Mouse (Mus musculus) ovary, postnatal 36 days (tissue): ENCODE data around the gene Mid1.
"Not testable (repeated sequence)": the region's sequence is repeated elsewhere in the genome, so short reads cannot be mapped to it uniquely, and the experiment has no call there.

Source experiments
- DNase-seq: peaks from one replicate; pipeline ENCODE4 v3.0.0; 2022; ENCODE audit warnings: low spot score, mixed read lengths

Gene Mid1

DNA sequence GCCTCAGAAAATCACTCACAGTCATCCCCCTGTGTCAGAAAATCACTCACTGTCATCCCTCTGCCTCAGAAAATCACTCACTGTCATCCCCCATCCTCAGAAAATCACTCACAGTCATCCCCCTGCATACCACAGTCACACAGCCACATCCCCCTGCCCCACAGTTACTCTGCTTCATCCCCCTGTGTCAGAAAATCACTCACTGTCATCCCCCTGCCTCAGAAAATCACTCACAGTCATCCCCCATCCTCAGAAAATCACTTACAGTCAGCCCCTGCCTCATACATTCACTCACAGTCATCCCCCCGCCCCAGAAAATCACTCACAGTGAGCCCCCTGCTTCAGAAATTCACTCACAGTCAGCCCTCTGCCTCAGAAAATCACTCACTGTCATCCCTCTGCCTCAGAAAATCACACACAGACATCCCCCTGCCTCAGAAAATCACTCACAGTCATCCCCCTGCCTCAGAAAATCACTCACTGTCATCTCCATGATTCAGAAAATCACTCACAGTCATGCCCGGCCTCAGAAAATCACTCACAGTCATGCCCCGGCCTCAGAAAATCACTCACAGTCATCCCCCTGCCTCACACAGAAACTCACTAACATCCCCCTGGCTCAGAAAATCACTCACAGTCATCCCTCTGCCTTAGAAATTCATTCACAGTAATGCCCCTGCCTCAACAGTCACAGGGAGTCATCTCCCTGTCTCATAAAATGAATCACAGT is 315.1 kb downstream of the Mid1 start:
- not testable (repeated sequence) for DNase-seq

GRCm38 (mm10) chrX:170000642-170001387 is 315.8 kb downstream of the Mid1 start:
- DNase-seq, result not testable (repeated sequence)

- DNase-seq, result not testable (repeated sequence)
Measured at GRCm38 (mm10) chrX:170001388-170001695, 316.3 kb downstream of the Mid1 start.

DNA sequence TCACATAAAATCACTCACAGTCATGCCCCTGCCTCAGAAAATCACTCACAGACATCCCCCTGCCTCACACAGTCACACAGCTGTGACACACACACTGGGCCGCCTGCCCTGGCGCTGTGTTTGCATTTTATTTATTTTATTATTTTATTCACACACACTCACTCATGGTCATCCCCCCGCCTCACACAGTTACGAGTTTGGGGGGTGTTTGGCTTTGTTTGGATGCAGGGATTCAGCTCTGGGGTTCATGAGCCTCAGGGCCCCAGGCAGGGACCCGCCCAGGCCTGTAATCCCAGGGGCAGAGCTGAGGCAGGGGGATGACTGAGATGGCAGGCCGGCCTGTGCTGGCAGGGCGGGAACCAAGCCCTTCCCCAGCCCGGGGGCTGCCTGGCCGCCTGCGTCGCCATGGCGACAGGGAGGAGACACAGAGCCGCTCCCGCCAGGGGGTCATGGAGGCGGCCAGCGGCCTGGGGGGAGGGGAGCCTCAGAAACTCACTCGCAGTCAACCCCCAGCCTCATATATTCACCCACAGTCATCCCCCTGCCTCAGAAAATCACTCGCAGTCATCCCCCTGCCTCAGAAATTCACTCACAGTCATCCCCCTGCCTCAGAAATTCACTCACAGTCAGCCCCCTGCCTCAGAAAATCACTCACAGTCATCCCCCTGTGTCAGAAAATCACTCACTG is 317.7 kb downstream of the Mid1 start:
- not testable (repeated sequence) for DNase-seq

- not testable (repeated sequence) for DNase-seq
Measured at GRCm38 (mm10) chrX:170003536-170003935, 318.5 kb downstream of the Mid1 start.

DNA sequence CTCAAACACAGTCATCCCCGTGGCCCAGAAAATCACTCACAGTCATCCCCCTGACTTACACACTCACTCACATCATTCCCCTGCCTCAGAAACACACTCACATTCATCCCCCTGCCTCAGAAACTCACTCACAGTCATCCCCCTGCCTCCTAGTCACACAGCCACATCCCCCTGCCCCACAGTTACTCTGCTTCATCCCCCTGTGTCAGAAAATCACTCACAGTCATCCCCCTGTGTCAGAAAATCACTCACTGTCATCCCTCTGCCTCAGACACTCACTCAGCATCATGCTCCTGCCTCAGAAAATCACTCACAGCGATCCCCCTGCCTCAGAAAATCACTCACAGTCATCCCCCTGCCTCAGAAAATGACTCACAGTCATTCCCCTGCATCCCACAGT is 319.2 kb downstream of the Mid1 start:
- not testable (repeated sequence) for DNase-seq

GRCm38 (mm10) chrX:170004793-170005192 is 319.8 kb downstream of the Mid1 start:
- not testable (repeated sequence) for DNase-seq

DNA sequence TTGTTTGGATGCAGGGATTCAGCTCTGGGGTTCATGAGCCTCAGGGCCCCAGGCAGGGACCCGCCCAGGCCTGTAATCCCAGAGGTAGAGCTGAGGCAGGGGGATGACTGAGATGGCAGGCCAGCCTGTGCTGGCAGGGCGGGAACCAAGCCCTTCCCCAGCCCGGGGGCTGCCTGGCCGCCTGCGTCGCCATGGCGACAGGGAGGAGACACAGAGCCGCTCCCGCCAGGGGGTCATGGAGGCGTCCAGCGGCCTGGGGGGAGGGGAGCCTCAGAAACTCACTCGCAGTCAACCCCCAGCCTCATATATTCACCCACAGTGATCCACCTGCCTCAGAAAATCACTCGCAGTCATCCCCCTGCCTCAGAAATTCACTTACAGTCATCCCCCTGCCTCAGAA is 320.2 kb downstream of the Mid1 start:
- DNase-seq, result peak; percentile 45

DNA sequence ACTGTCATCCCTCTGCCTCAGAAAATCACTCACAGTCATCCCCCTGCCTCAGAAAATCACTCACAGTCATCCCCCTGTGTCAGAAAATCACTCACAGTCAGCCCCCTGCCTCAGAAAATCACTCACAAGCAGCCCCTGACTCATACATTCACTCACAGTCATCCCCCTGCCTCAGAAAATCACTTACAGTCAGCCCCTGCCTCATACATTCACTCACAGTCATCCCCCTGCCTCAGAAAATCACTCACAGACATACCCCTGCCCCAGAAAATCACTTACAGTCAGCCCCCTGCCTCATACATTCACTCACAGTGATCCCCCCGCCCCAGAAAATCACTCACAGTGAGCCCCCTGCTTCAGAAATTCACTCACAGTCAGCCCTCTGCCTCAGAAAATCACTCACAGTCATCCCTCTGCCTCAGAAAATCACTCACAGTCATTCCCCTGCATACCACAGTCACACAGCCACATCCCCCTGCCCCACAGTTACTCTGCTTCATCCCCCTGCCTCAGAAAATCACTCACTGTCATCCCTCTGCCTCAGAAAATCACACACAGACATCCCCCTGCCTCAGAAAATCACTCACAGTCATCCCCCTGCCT is 320.8 kb downstream of the Mid1 start:
- DNase-seq, result not testable (repeated sequence)

DNA sequence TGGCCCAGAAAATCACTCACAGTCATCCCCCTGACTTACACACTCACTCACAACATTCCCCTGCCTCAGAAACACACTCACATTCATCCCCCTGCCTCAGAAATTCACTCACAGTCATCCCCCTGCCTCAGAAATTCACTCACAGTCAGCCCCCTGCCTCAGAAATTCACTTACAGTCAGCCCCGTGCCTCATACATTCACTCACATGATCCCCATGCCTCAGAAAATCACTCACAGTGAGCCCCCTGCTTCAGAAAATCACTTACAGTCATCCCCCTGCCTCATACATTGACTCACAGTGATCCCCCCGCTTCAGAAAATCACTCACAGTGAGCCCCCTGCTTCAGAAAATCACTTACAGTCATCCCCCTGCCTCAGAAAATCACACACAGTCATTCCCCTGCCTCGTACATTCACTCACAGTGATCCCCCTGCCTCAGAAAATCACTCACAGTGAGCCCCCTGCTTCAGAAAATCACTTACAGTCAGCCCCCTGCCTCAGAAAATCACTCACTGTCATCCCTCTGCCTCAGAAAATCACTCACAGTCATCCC is 321.8 kb downstream of the Mid1 start:
- DNase-seq, result not testable (repeated sequence)

DNA sequence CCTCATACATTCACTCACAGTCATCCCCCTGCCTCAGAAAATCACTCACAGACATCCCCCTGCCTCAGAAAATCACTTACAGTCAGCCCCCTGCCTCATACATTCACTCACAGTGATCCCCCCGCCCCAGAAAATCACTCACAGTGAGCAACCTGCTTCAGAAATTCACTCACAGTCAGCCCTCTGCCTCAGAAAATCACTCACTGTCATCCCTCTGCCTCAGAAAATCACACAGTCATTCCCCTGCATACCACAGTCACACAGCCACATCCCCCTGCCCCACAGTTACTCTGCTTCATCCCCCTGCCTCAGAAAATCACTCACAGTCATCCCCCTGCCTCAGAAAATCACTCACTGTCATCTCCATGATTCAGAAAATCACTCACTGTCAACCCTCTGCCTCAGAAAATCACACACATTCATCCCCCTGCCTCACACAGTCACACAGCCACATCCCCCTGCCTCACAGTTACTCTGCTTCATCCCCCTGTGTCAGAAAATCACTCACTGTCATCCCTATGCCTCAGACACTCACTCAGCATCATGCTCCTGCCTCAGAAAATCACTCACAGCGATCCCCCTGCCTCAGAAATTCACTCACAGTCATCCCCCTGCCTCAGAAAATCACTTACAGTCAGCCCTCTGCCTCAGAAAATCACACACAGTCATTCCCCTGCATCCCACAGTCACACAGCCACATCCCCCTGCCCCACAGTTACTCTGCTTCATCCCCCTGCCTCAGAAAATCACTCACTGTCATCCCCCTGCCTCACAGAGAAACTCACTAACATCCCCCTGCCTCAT is 322.6 kb downstream of the Mid1 start:
- not testable (repeated sequence) for DNase-seq

DNA sequence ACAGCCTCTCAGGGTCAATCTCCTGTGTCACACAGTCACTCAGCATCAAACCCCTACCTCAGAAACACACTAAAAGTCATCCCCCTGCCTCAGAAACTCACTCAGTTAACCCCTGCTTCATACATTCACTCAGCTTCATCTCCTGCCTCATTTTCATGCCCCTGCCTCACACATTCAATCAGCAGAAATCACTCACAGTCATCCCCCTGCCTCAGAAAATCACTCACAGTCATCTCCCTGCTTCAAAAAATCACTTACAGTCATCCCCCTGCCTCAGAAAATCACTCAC is 323.1 kb downstream of the Mid1 start:
- not testable (repeated sequence) for DNase-seq

GRCm38 (mm10) chrX:170008584-170008983 is 323.6 kb downstream of the Mid1 start:
- DNase-seq, result not testable (repeated sequence)

- peak; percentile 99 for DNase-seq
Measured at GRCm38 (mm10) chrX:170009016-170009750, 324.2 kb downstream of the Mid1 start, which contains the start of gene Gm21887. Gm21887 (plus strand) TSS chrX:170009659.

- DNase-seq, result peak; percentile 99
Measured at GRCm38 (mm10) chrX:170009801-170010221, 324.8 kb downstream of the Mid1 start.

DNA sequence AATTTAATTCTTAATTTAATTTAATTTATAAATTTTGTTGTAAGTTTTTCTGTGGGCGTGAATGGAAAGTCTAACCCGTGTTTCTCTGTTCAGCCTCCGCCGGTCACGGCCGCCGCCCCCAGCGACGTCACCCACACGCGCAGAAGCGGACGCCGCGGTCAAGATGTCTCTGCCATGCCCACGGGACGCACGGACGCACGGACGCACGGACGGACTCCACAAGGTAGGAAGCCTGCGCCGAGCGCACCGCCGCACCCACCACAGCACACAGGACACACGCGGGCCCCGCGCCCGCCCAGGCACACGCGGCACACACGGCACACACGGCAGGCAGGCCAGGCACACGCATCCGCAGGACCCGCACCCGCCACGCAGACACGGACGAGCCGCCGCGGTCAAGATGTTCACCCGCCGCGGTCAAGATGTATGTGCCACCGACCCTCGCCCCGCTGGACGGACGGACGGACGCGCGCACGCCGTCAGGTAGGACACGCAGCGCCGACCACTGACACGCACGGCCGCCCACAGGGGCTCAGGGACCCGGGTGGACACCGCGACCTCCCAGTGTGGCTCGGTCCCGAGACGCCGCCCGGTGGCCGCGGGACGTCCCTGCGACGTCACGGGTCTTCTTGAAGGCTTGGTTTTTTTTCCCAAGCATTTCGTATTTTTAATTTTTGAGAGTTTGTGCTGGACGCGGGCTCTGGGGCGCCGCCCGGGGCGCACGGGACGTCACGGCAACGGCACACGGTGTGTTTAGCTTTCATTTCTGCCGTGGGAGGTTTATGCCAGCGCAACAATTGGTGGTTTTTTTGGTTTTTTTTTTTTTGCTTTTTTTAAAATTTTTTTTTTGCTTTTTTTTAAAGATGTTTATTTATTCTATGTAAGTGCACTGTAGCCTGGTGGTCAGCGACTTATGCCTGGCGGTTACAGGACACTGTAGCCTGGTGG is 325.9 kb downstream of the Mid1 start:
- DNase-seq, result peak; percentile 62

DNA sequence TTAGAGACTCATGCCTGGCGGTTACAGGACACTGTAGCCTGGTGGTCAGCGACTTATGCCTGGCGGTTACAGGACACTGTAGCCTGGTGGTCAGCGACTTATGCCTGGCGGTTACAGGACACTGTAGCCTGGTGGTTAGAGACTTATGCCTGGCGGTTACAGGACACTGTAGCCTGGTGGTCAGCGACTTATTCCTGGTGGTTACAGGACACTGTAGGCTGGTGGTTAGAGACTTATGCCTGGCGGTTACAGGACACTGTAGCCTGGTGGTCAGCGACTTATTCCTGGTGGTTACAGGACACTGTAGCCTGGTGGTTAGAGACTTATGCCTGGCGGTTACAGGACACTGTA is 326.5 kb downstream of the Mid1 start:
- DNase-seq, result not testable (repeated sequence)

- DNase-seq, result not testable (repeated sequence)
Measured at GRCm38 (mm10) chrX:170013421-170013820, 328.4 kb downstream of the Mid1 start.

DNA sequence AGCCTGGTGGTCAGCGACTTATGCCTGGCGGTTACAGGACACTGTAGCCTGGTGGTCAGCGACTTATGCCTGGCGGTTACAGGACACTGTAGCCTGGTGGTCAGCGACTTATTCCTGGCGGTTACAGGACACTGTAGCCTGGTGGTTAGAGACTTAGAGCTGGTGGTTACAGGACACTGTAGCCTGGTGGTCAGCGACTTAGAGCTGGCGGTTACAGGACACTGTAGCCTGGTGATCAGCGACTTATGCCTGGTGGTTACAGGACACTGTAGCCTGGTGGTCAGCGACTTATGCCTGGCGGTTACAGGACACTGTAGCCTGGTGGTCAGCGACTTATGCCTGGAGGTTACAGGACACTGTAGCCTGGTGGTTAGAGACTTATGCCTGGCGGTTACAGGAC is 329.0 kb downstream of the Mid1 start:
- DNase-seq, result not testable (repeated sequence)

DNA sequence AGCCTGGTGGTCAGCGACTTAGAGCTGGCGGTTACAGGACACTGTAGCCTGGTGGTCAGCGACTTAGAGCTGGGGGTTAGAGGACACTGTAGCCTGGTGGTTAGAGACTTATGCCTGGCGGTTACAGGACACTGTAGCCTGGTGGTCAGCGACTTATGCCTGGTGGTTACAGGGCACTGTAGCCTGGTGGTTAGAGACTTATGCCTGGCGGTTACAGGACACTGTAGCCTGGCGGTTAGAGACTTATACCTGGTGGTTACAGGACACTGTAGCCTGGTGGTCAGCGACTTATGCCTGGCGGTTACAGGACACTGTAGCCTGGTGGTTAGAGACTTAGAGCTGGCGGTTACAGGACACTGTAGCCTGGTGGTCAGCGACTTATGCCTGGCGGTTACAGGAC is 330.9 kb downstream of the Mid1 start:
- DNase-seq, result not testable (repeated sequence)
